Mouse (Mus musculus): ENCODE results near the gene AK157302. TPM values are rescaled to one million over a fixed set of nuclear protein-coding genes. Genes with fewer than 3 reads are reported as not detected.
A peak's percentile ranks its signal among the peaks of the same experiment; 100 is the strongest.
"Not testable (repeated sequence)": the region's sequence is repeated elsewhere in the genome, so short reads cannot be mapped to it uniquely, and the experiment has no call there.

Gene AK157302
- polyA plus RNA-seq, 1 experiment from 2014 or later, result 0.29 TPM

DNA sequence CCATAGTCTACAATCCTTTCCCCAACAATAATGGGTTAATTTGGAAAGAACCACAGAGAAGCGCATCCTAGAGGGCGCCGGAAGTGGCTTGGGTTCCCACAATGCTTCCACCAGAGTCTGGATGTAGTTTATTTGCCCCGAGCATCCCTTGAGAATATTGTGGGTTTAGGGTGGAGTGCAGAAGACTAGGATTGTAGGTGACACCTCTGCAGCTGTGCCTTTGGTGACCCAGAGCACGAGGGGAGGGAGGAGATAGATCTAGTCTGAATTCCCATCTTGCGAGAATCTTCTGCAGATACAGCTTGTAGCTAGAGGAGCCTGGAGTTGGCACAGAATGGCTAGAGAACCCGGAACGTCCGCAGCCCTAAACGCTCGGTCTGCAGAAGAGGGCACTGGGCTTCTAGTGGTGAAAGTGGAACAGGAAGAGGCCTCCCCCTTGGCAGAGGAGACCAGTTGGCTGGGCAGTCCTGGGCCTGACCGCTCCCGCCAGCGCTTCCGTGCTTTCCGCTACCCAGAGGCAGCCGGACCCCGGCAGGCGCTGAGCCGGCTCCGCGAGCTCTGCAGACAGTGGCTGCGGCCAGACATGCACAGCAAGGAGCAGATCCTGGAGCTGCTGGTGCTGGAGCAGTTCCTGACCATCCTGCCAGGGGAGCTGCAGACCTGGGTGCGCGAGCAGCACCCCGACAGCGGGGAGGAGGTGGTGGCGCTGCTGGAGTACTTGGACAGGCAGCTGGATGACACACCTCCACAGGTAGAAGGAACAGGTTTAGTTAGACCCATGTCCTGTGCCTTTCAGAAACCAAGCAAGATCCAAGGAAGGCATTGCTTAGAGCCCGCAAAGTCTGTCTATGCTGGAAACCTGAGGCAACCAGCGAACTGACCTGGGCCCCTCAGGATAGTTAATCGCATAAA is 16.0 kb upstream of the AK157302 start, which contains the start of the genes Zkscan4 and Gm10065:
Gene Zkscan4, plus strand, starts transcription at position 149 of the 912 bp plus-strand sequence.
Gene Gm10065, minus strand, starts transcription at position 683 of the 912 bp plus-strand sequence.
- H3K4me1 ChIP-seq, result peaks cover 14% of the 10 kb centered on the region
- not testable (repeated sequence) for H3K27me3 ChIP-seq (ENCODE audit: poor library complexity, severe bottlenecking); H3K9me3 ChIP-seq; H3K36me3 ChIP-seq (replicated peaks)
- peak; percentile 67 for DNase-seq (ENCODE audit: extremely low spot score, low spot score)
- peak within 1 kb of the TSS; percentile 69 for H3K4me3 ChIP-seq
- H3K27ac ChIP-seq, result peak within 1 kb of the TSS; percentile 82
- WGBS, result 4% methylated on average over 31 of the region's 31 CpGs

DNA sequence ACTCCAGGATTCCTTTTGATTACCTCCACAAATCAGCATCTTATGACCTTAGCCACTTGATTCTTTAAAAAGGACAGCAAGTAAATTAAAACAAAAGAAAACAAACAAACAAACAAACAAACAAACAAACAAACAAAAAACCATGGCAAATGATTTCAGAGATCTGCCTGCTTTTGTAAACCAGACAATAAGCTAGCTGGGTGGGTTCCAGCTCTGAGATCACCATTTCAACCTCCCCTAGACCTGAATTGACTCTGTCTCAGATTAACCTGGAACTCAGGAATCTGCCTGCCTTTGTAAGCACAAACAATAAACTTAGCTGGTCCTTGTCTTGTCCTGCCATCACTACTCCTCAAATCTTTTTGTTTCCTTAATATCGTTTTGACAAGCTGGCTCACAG is 8.1 kb upstream of the AK157302 start:
- H3K9me3 ChIP-seq, result peaks cover 5% of the 10 kb centered on the region; the same call in 1 of the 2 replicates
- H3K27ac ChIP-seq, result no peak overlapping the region
- no peaks in the 10 kb centered on the region for H3K4me1 ChIP-seq
- H3K27me3 ChIP-seq (ENCODE audit: poor library complexity, severe bottlenecking), result no peaks in the 10 kb centered on the region
- H3K4me3 ChIP-seq, result no peak overlapping the region
- DNase-seq (ENCODE audit: extremely low spot score, low spot score), result no peak
- H3K36me3 ChIP-seq (replicated peaks), result peaks cover 18% of the 10 kb centered on the region
- WGBS, result 95% methylated on average over 1 of the region's 1 CpGs

DNA sequence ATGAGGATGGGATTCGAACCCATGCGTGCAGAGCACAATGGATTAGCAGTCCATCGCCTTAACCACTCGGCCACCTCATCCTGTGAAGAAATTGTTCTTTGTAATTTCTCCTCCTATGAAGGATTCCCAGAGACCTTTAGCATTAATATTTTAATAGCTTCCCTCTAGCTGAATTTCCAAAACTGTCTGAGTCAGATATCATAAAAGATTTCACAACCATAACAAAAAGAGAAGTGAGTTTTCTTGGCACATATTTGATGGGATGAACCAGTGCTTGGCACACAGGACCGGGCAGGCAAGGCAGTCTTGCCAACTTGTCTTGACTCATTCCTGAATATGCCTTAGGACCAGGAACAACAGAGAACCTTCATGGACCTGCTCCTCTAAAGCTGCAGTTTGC is 2.2 kb upstream of the AK157302 start:
- H3K27ac ChIP-seq, result no peak overlapping the region
- DNase-seq (ENCODE audit: extremely low spot score, low spot score), result no peak
- H3K9me3 ChIP-seq, result no peaks in the 10 kb centered on the region
- no peaks in the 10 kb centered on the region for H3K27me3 ChIP-seq (ENCODE audit: poor library complexity, severe bottlenecking)
- H3K4me1 ChIP-seq, result no peaks in the 10 kb centered on the region
- WGBS, result 93% methylated on average over 5 of the region's 5 CpGs
- no peak overlapping the region for H3K4me3 ChIP-seq
- H3K36me3 ChIP-seq (replicated peaks), result no peaks in the 10 kb centered on the region

DNA sequence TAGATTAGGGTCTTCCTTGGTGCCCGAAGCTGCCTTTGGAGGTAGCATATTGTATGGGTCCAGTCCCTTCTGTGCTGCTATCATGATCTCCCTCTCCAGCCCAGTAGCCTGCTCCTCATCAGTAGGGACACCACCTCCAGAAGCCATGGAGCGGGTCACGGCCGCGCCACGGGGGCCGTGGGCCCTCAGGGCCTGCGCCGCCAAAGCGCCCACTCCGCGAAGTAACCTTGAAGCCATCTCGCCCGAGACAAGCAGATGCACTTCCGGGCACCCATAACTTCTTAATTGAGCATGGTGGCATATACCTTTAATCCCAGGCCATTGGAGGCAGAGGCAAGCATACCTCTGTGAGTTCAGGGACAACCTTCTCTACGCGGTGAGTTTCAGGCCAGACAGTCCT is 6.2 kb downstream of the AK157302 start, which contains the start of gene Gm11273:
Gene Gm11273, minus strand, starts transcription at position 237 of the 400 bp plus-strand sequence.
- H3K27me3 ChIP-seq (ENCODE audit: poor library complexity, severe bottlenecking); H3K4me3 ChIP-seq; H3K36me3 ChIP-seq (replicated peaks); H3K4me1 ChIP-seq; H3K9me3 ChIP-seq; DNase-seq (ENCODE audit: extremely low spot score, low spot score); H3K27ac ChIP-seq: not testable (repeated sequence)
- WGBS, result 93% methylated on average over 17 of the region's 17 CpGs

DNA sequence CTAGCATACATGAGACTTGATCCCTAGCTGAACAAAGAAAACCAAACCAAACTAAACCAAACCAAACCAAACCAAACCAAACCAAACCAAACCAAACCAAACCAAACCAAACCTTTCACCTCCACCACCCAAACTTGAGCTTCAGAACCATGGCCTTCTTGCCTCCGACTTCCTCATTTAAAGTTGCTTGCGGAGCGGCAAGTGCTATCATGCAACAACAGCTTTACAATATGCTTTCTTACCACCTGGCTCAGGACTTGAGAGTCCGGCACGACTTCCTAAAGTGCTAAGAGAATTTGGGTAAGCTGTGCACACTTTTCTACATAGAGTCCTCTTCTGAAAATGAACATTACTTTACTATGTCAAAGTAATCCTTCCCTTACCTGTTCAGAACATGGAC is 7.3 kb downstream of the AK157302 start:
- H3K27ac ChIP-seq, result no peak overlapping the region
- no peaks in the 10 kb centered on the region for H3K9me3 ChIP-seq
- peaks cover 9% of the 10 kb centered on the region for H3K4me1 ChIP-seq
- no peaks in the 10 kb centered on the region for H3K27me3 ChIP-seq (ENCODE audit: poor library complexity, severe bottlenecking)
- no peak for DNase-seq (ENCODE audit: extremely low spot score, low spot score)
- WGBS, result 94% methylated on average over 5 of the region's 5 CpGs
- no peaks in the 10 kb centered on the region for H3K36me3 ChIP-seq (replicated peaks)
- H3K4me3 ChIP-seq, result no peak overlapping the region

DNA sequence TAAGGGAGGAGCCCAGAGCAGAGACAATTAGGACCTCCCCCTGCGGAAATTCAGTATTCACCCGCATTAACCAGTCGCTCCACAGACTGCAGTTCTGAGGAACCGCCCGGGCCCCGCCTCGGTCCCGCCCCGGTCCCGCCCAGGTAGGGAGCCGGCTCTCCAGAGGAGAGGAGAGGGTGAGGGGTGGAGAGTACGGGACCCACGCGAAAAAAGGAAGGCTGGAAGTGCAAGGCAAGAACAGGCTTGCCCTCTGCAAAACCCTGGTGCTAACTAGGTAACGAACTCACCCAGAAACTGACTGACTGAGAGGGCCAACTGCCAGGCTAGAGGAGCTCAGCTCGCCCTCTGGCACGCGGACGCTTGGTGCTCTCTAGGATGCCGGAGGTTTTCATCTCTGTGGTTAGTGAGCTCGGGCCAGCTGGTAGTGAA is 11.2 kb downstream of the AK157302 start:
- DNase-seq (ENCODE audit: extremely low spot score, low spot score), result peak; percentile 83
- Histone ChIP-seq H3K9me3 (no peaks in the 10 kb centered on the region), H3K4me1 (peaks cover 9% of the 10 kb centered on the region), H3K36me3 (replicated peaks) (no peaks in the 10 kb centered on the region), H3K27me3 (ENCODE audit: poor library complexity, severe bottlenecking) (no peaks in the 10 kb centered on the region), H3K4me3 (peak overlapping the region; percentile 61), H3K27ac (peak overlapping the region; percentile 89)
- WGBS, result under 1% methylated on average over 21 of the region's 21 CpGs

DNA sequence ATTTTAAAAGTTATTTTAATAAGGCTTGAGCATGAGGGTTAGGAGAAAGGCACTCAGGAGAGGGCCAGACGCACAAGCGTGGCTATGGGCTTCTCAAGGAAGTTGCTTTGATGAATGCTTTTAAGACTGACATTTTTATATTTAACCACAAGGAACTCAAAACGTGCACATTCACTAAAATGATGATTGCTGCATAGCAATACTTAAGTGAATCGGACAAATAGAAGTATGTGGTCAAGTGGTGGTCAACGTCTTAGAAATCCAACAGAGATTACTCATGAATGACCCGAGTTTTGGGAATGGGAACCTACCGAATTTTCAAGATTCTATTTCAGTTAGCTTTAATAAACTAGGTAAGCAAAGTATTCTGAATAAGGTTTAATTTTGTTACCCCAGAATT is 35.1 kb downstream of the AK157302 start:
- no peaks in the 10 kb centered on the region for H3K9me3 ChIP-seq
- H3K4me1 ChIP-seq, result peaks cover 13% of the 10 kb centered on the region
- peak overlapping the region; percentile 92 for H3K4me3 ChIP-seq
- no peak for DNase-seq (ENCODE audit: extremely low spot score, low spot score)
- WGBS, result 57% methylated on average over 7 of the region's 7 CpGs
- H3K27ac ChIP-seq, result peak overlapping the region; percentile 99
- no peaks in the 10 kb centered on the region for H3K27me3 ChIP-seq (ENCODE audit: poor library complexity, severe bottlenecking)
- peaks cover 19% of the 10 kb centered on the region for H3K36me3 ChIP-seq (replicated peaks)

DNA sequence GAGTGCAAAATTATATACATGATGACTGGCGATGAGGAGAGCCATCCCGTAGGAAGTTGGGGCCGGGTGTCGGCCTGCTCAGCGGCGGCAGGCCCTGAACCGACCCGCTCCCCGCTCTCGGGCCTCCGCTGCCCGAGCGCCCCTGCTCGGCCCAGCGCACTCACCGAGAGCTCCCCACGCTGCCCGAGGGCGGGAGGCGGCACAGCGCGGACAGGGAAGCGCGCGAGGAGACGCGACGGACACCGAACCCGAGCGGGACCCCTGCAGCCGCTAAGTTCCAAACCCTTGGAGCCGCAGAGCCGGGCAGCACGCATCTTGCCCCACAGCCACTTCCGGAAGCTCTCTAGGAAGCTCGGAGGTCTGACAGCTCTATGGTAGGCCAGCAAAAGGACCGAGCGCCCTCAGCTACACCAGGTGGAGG is 35.8 kb downstream of the AK157302 start, which contains the start of gene Zkscan8:
Gene Zkscan8, minus strand, starts transcription at position 340 of the 421 bp plus-strand sequence.
- peak within 1 kb of the TSS; percentile 92 for H3K4me3 ChIP-seq
- H3K36me3 ChIP-seq (replicated peaks), result peaks cover 13% of the 10 kb centered on the region
- peak within 1 kb of the TSS; percentile 99 for H3K27ac ChIP-seq
- DNase-seq (ENCODE audit: extremely low spot score, low spot score), result peak; percentile 91
- no peaks in the 10 kb centered on the region for H3K27me3 ChIP-seq (ENCODE audit: poor library complexity, severe bottlenecking)
- WGBS, result under 1% methylated on average over 39 of the region's 39 CpGs
- H3K4me1 ChIP-seq, result peaks cover 13% of the 10 kb centered on the region
- H3K9me3 ChIP-seq, result no peaks in the 10 kb centered on the region

DNA sequence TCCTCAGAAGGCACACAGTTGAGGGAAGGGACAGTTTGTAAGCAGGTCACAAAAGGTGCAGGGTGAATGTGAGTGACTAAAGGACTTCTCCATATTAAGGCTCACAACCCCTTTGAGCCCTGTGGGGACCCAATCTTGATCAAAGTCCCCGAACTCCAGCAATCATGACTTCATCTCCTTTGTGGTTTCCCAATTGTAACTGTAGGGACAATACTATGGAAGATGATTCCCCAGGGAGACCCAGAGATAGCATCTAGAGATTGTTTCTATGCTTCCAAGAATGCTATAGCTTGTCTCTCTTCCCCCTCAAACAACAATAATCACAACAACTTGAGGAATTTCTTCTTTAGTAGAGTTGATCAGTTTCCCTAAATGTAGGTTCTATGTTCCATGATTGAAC is 47.7 kb downstream of the AK157302 start, which contains the start of gene Olfr1366:
Gene Olfr1366, minus strand, starts transcription at position 101 of the 400 bp plus-strand sequence.
- no peaks in the 10 kb centered on the region for H3K9me3 ChIP-seq
- no peaks in the 10 kb centered on the region for H3K27me3 ChIP-seq (ENCODE audit: poor library complexity, severe bottlenecking)
- DNase-seq (ENCODE audit: extremely low spot score, low spot score), result no peak
- H3K4me3 ChIP-seq, result no peak within 1 kb of the TSS
- 67% methylated on average over 1 of the region's 1 CpGs for WGBS
- H3K36me3 ChIP-seq (replicated peaks), result no peaks in the 10 kb centered on the region
- no peak within 1 kb of the TSS for H3K27ac ChIP-seq
- no peaks in the 10 kb centered on the region for H3K4me1 ChIP-seq

MicroRNAs within 50 kb of the gene (microRNA counts, 519-probe panel; counts per million panel counts)
- 2,765 counts per million, percentile 70 among the panel's probes with 10 or more counts for microRNA mmu-miR-1896

Small RNAs within 50 kb of the gene (microRNA-seq; reads per million reads assigned to microRNA genes)
- not detected for gene Mir1896

Other genes with a start within 250 kb of the AK157302 start
- not detected in 2 replicates for gene Gpx5, start 202.5 kb upstream of the AK157302 start, polyA plus RNA-seq (2016; fragmentation: Nextera tagmentation; extraction: Ambion mirVana)
- 0.15 and 0.21 TPM in 2 replicates for gene Gpx6, start 183.1 kb upstream of the AK157302 start, polyA plus RNA-seq (2016; fragmentation: Nextera tagmentation; extraction: Ambion mirVana)
- gene Olfr1367, start 148.3 kb upstream of the AK157302 start, polyA plus RNA-seq (2016; fragmentation: Nextera tagmentation; extraction: Ambion mirVana), result not detected in 2 replicates
- gene Zscan12, start 132.4 kb upstream of the AK157302 start, polyA plus RNA-seq (2016; fragmentation: Nextera tagmentation; extraction: Ambion mirVana), result 18.9 and 21.8 TPM in 2 replicates
- 84.9 and 87.6 TPM in 2 replicates for gene Zkscan3, start 92.5 kb upstream of the AK157302 start, polyA plus RNA-seq (2016; fragmentation: Nextera tagmentation; extraction: Ambion mirVana)
- 5.9 and 6.0 TPM in 2 replicates for gene Pgbd1, start 54.2 kb upstream of the AK157302 start, polyA plus RNA-seq (2016; fragmentation: Nextera tagmentation; extraction: Ambion mirVana)
- gene Zscan26, start 41.5 kb upstream of the AK157302 start, polyA plus RNA-seq (2016; fragmentation: Nextera tagmentation; extraction: Ambion mirVana), result 22.8 and 27.7 TPM in 2 replicates
- gene Nkapl, start 26.7 kb upstream of the AK157302 start, polyA plus RNA-seq (2016; fragmentation: Nextera tagmentation; extraction: Ambion mirVana), result 2.5 and 3.2 TPM in 2 replicates
- 3.7 and 4.0 TPM in 2 replicates for gene Zkscan4, start 16.3 kb upstream of the AK157302 start, polyA plus RNA-seq (2016; fragmentation: Nextera tagmentation; extraction: Ambion mirVana)
- 1.1 TPM in 1 of 2 replicates, not detected in the other for gene Gm10065, start 15.8 kb upstream of the AK157302 start, polyA plus RNA-seq (2016; fragmentation: Nextera tagmentation; extraction: Ambion mirVana)
- 4.7 and 6.9 TPM in 2 replicates for gene Gm11273, start 6.2 kb downstream of the AK157302 start, polyA plus RNA-seq (2016; fragmentation: Nextera tagmentation; extraction: Ambion mirVana)
- 7.0 and 9.1 TPM in 2 replicates for gene Zkscan8, start 35.9 kb downstream of the AK157302 start, polyA plus RNA-seq (2016; fragmentation: Nextera tagmentation; extraction: Ambion mirVana)
- gene Olfr1366, start 47.6 kb downstream of the AK157302 start, polyA plus RNA-seq (2016; fragmentation: Nextera tagmentation; extraction: Ambion mirVana), result 0.15 and 0.20 TPM in 2 replicates
- gene Olfr1535, start 64.7 kb downstream of the AK157302 start, polyA plus RNA-seq (2016; fragmentation: Nextera tagmentation; extraction: Ambion mirVana), result not detected in 2 replicates
- not detected in 2 replicates for gene Olfr1364, start 86.5 kb downstream of the AK157302 start, polyA plus RNA-seq (2016; fragmentation: Nextera tagmentation; extraction: Ambion mirVana)
- not detected in 2 replicates for gene Olfr1362, start 118.8 kb downstream of the AK157302 start, polyA plus RNA-seq (2016; fragmentation: Nextera tagmentation; extraction: Ambion mirVana)
- gene Olfr11, start 147.3 kb downstream of the AK157302 start, polyA plus RNA-seq (2016; fragmentation: Nextera tagmentation; extraction: Ambion mirVana), result not detected in 2 replicates
- gene Olfr1361, start 168.2 kb downstream of the AK157302 start, polyA plus RNA-seq (2016; fragmentation: Nextera tagmentation; extraction: Ambion mirVana), result not detected in 2 replicates
- gene Olfr1360, start 182.2 kb downstream of the AK157302 start, polyA plus RNA-seq (2016; fragmentation: Nextera tagmentation; extraction: Ambion mirVana), result not detected in 2 replicates
- gene Olfr1359, start 202.9 kb downstream of the AK157302 start, polyA plus RNA-seq (2016; fragmentation: Nextera tagmentation; extraction: Ambion mirVana), result not detected in 2 replicates
- 1.5 and 2.0 TPM in 2 replicates for gene Hist1h2bl, start 220.9 kb downstream of the AK157302 start, polyA plus RNA-seq (2016; fragmentation: Nextera tagmentation; extraction: Ambion mirVana)
- 11.9 and 12.0 TPM in 2 replicates for gene Hist1h2ai, start 221.2 kb downstream of the AK157302 start, polyA plus RNA-seq (2016; fragmentation: Nextera tagmentation; extraction: Ambion mirVana)
- gene Hist1h3h, start 222.4 kb downstream of the AK157302 start, polyA plus RNA-seq (2016; fragmentation: Nextera tagmentation; extraction: Ambion mirVana), result 9.4 and 11.1 TPM in 2 replicates
- 5.3 and 5.6 TPM in 2 replicates for gene Hist1h2bm, start 226.8 kb downstream of the AK157302 start, polyA plus RNA-seq (2016; fragmentation: Nextera tagmentation; extraction: Ambion mirVana)
- 0.97 and 1.8 TPM in 2 replicates for gene Hist1h4j, start 239.8 kb downstream of the AK157302 start, polyA plus RNA-seq (2016; fragmentation: Nextera tagmentation; extraction: Ambion mirVana)